Mouse (Mus musculus): Measurements from ENCODE around the gene 1700056E22Rik. TPM values are rescaled to one million over a fixed set of nuclear protein-coding genes. Genes with fewer than 3 reads are reported as not detected.

1700056E22Rik gene
- total and polyA plus RNA-seq, 3 experiments = not detected

- ATAC-seq (ENCODE audit: extremely low read depth, insufficient number of reproducible peaks, low FRiP score, poor library complexity, severe bottlenecking) (no peak), DNase-seq (ENCODE audit: low spot score) (no peak)
- no peak for TF ChIP-seq POLR2AphosphoS5 (IDR thresholded peaks at IDR 0.05; ENCODE audit: insufficient replicate concordance, low read depth, low read length)
- no peak for TF ChIP-seq GATA2 (IDR thresholded peaks at IDR 0.05; ENCODE audit: borderline replicate concordance, low read depth, low read length)
- no peak for TF ChIP-seq TAL1 (conservative IDR thresholded peaks at IDR 0.05; ENCODE audit: low read depth, low read length)
- TF ChIP-seq GATA1 (IDR thresholded peaks at IDR 0.05; ENCODE audit: borderline replicate concordance, low read length) = no peak
- TF ChIP-seq CTCF (IDR thresholded peaks at IDR 0.05; ENCODE audit: low read depth, low read length) = no peak
- Histone ChIP-seq H3K27me3 (ENCODE audit: insufficient read depth, low read length) (no peaks in the 10 kb centered on the region), H3K9me3 (replicated peaks) (peaks cover 72% of the 10 kb centered on the region), H3K4me3 (ENCODE audit: low read depth, low read length) (no peak overlapping the region), H3K36me3 (replicated peaks) (no peaks in the 10 kb centered on the region), H3K4me1 (ENCODE audit: insufficient read depth, low read depth, low read length) (no peaks in the 10 kb centered on the region)
Observed at GRCm38 (mm10) chr1:184068971-184069370, 34.9 kb upstream of the 1700056E22Rik start.

GRCm38 (mm10) chr1:184067704-184068558 is 33.8 kb upstream of the 1700056E22Rik start:
- no peak overlapping the region for H3K4me3 ChIP-seq (ENCODE audit: low read depth, low read length)
- H3K27me3 ChIP-seq (ENCODE audit: insufficient read depth, low read length) = no peaks in the 10 kb centered on the region
- peaks cover 69% of the 10 kb centered on the region for H3K9me3 ChIP-seq (replicated peaks)
- TF ChIP-seq GATA1 (IDR thresholded peaks at IDR 0.05; ENCODE audit: borderline replicate concordance, low read length) (no peak), CTCF (IDR thresholded peaks at IDR 0.05; ENCODE audit: low read depth, low read length) (no peak), POLR2AphosphoS5 (IDR thresholded peaks at IDR 0.05; ENCODE audit: insufficient replicate concordance, low read depth, low read length) (no peak), GATA2 (IDR thresholded peaks at IDR 0.05; ENCODE audit: borderline replicate concordance, low read depth, low read length) (no peak), TAL1 (conservative IDR thresholded peaks at IDR 0.05; ENCODE audit: low read depth, low read length) (no peak)
- DNase-seq (ENCODE audit: low spot score) (no peak), ATAC-seq (ENCODE audit: extremely low read depth, insufficient number of reproducible peaks, low FRiP score, poor library complexity, severe bottlenecking) (no peak)
- no peaks in the 10 kb centered on the region for H3K36me3 ChIP-seq (replicated peaks)
- no peaks in the 10 kb centered on the region for H3K4me1 ChIP-seq (ENCODE audit: insufficient read depth, low read depth, low read length)

GRCm38 (mm10) chr1:184066460-184067287 is 32.6 kb upstream of the 1700056E22Rik start:
- Histone ChIP-seq H3K4me3 (ENCODE audit: low read depth, low read length) (no peak overlapping the region), H3K27me3 (ENCODE audit: insufficient read depth, low read length) (no peaks in the 10 kb centered on the region), H3K4me1 (ENCODE audit: insufficient read depth, low read depth, low read length) (no peaks in the 10 kb centered on the region), H3K9me3 (replicated peaks) (peaks cover 65% of the 10 kb centered on the region), H3K36me3 (replicated peaks) (no peaks in the 10 kb centered on the region)
- no peak for DNase-seq (ENCODE audit: low spot score)
- ATAC-seq (ENCODE audit: extremely low read depth, insufficient number of reproducible peaks, low FRiP score, poor library complexity, severe bottlenecking) = no peak
- TF ChIP-seq CTCF (IDR thresholded peaks at IDR 0.05; ENCODE audit: low read depth, low read length) (no peak), GATA2 (IDR thresholded peaks at IDR 0.05; ENCODE audit: borderline replicate concordance, low read depth, low read length) (no peak), POLR2AphosphoS5 (IDR thresholded peaks at IDR 0.05; ENCODE audit: insufficient replicate concordance, low read depth, low read length) (no peak), GATA1 (IDR thresholded peaks at IDR 0.05; ENCODE audit: borderline replicate concordance, low read length) (no peak)

- no peaks in the 10 kb centered on the region for H3K36me3 ChIP-seq (replicated peaks)
- TF ChIP-seq POLR2AphosphoS5 (IDR thresholded peaks at IDR 0.05; ENCODE audit: insufficient replicate concordance, low read depth, low read length) (no peak), GATA2 (IDR thresholded peaks at IDR 0.05; ENCODE audit: borderline replicate concordance, low read depth, low read length) (no peak), GATA1 (IDR thresholded peaks at IDR 0.05; ENCODE audit: borderline replicate concordance, low read length) (no peak), CTCF (IDR thresholded peaks at IDR 0.05; ENCODE audit: low read depth, low read length) (no peak), TAL1 (conservative IDR thresholded peaks at IDR 0.05; ENCODE audit: low read depth, low read length) (no peak)
- H3K9me3 ChIP-seq (replicated peaks) = peaks cover 63% of the 10 kb centered on the region
- no peak for ATAC-seq (ENCODE audit: extremely low read depth, insufficient number of reproducible peaks, low FRiP score, poor library complexity, severe bottlenecking)
- H3K4me3 ChIP-seq (ENCODE audit: low read depth, low read length) = no peak overlapping the region
- no peak for DNase-seq (ENCODE audit: low spot score)
- no peaks in the 10 kb centered on the region for H3K4me1 ChIP-seq (ENCODE audit: insufficient read depth, low read depth, low read length)
- H3K27me3 ChIP-seq (ENCODE audit: insufficient read depth, low read length) = no peaks in the 10 kb centered on the region
Observed at GRCm38 (mm10) chr1:184065589-184066361, 31.7 kb upstream of the 1700056E22Rik start.

DNA sequence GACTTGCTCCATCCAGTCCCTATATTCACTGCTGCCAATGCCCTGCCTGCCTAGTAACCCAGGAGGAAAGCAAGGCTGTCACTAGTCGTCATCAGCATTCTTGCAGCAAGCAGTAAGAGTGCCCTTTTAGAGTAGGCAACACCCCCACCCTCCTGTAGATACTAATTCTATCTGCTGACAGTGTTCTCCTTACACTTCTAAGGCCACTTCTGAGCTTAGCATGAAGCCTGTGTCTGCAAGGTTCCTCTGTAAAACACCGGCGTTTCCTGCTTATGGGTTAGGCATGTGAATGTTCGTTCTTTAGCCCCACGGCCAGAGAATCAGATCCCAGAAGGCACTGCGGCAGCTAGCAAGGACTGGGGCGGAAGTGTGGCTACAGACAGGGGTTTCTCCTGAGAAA is 30.2 kb upstream of the 1700056E22Rik start:
- Histone ChIP-seq H3K4me1 (ENCODE audit: insufficient read depth, low read depth, low read length) (no peaks in the 10 kb centered on the region), H3K4me3 (ENCODE audit: low read depth, low read length) (no peak overlapping the region)
- no peak for DNase-seq (ENCODE audit: low spot score)

More for the DNA sequence above, 30.2 kb upstream of the 1700056E22Rik start:
- Histone ChIP-seq H3K27me3 (ENCODE audit: insufficient read depth, low read length) (no peaks in the 10 kb centered on the region), H3K9me3 (replicated peaks) (peaks cover 65% of the 10 kb centered on the region), H3K36me3 (replicated peaks) (no peaks in the 10 kb centered on the region)
- no peak for ATAC-seq (ENCODE audit: extremely low read depth, insufficient number of reproducible peaks, low FRiP score, poor library complexity, severe bottlenecking)
- TF ChIP-seq GATA2 (IDR thresholded peaks at IDR 0.05; ENCODE audit: borderline replicate concordance, low read depth, low read length) = no peak
- TF ChIP-seq CTCF (IDR thresholded peaks at IDR 0.05; ENCODE audit: low read depth, low read length) = no peak
- TF ChIP-seq POLR2AphosphoS5 (IDR thresholded peaks at IDR 0.05; ENCODE audit: insufficient replicate concordance, low read depth, low read length) = no peak
